Mouse (Mus musculus) c-Kit-positive CD71-negative TER-119-negative erythroid progenitor cells, embryonic 14.5 days (primary cell): ENCODE measurements around the gene Itgb3bp.
A peak's percentile ranks its signal among the peaks of the same experiment; 100 is the strongest.

Experiments used
- DNase-seq: peaks from one replicate; pipeline ENCODE4 v3.0.0-alpha.2; 2013; ENCODE audit warnings: low read depth

The Itgb3bp gene

DNA sequence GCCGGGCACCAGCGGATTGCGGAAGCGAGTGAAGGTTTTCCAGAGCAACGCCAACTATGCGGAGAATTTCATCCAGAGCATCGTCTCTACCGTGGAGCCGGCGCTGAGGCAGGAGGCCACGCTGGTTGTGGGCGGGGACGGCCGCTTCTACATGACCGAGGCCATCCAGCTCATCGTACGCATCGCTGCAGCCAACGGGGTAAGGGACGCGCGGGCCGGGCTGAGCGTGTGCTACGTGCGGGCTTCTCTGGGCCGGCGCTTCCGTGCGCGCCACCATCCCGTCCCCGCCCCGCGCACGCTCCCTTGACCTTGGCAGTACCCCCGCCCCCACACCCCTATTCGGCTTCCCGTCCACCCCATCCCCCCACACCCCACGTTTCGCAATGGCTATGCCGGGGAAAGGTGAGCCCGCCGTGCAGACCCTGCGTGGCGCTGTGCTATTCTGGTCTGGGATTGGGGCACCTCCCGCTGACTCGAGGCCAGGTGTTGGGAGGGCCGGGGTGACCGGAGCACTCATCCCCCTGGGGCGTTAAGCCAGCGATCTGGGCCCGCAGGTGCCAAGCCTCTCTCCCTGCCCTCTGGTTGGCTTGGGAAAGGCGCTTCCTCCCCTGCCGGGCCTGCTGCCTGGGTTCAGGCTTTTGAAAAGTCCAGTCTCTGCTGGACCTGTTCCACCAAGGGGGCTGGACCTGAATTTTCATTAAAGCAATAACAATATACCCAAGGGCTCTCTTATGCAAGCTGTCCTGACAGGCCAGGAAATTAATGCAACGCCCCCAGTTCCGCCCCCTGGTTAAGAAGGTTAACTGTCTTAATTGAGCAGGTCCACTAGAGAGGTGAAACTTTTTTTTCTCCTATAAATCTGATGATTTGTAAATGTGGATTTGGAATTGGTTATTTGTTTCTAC is at the start of gene Itgb3bp:
Gene Itgb3bp (minus strand): TSS at position 201 of the 905 bp plus-strand sequence.
- DNase-seq: peak; percentile 25

DNA sequence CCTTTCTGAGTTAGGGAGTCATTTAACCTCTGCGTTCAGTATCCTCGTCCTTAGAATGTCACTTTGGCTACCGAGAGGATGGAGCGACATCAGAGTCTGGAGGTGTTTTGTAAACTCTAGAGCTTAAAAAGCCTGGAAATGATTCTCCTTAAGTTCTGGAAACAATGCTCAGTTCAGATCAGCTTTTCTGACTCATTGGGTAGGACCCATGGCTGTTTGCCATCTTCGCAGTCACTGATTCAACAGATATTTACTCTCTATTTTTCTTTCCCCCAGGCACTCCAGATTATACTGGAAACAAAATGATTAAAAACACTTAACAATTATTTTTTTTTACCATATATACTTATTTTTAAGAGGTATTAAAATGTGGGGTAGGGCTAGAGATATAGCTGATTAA is 49.7 kb upstream of the Itgb3bp start:
- no peak for DNase-seq

DNA sequence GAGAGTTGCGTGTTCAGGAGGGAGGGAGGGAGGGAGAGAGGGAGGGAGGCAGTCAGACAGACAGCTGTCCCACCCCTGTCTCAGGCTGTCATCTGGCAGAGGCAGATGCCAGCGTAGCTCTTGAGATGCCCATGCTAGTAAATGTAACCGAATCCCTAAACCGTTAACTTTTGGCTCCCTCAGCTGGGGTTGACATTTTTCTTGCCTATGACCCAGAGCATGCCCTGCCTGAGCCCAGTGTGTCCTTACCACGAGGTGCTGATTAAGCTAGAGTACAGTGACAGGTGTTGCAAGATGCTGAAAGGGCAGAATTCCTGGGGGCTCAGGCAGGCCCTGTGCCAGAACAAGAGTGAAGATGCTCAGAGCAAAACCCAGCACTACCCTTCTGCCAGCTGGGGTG is 44.8 kb upstream of the Itgb3bp start:
- no peak for DNase-seq

DNA sequence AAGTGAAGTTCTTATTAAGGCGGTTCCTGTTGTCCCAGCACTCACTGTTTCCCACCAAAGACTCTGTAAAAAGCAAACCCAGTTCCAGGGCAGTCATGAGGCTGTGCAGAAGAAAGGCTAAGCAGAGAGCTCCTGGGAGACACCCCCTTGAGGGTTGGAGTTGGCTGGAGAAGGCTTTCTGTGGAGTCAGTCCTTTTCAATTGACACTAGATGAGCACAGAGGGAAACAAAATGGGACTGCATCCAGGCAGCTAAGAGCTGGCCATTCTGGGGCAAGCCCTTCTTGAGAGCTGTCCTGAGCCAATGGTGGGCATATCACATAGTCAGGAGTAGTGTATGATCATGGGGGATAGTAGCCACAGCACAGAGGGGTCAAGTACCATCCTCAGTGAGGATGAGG is 44.3 kb upstream of the Itgb3bp start:
- no peak for DNase-seq

DNA sequence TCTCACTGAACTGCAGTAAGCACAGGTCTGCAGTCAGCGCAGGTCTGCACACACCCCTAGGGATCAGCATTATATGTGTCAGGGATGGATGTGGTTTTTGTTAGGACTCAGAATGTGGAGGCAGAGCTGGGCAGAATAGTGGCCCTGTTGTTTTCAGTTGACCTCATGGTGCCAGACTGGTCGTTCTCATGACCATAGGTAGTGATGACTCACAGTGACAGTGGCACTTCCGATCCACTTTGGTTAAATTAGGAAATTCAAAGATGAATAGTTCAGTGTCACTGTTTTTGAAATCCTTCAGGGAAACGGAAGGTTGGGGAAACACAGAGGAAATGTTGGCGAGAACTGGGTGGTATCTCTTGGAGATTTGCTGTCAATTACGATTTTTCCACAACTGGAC is 43.3 kb upstream of the Itgb3bp start:
- DNase-seq: no peak

DNA sequence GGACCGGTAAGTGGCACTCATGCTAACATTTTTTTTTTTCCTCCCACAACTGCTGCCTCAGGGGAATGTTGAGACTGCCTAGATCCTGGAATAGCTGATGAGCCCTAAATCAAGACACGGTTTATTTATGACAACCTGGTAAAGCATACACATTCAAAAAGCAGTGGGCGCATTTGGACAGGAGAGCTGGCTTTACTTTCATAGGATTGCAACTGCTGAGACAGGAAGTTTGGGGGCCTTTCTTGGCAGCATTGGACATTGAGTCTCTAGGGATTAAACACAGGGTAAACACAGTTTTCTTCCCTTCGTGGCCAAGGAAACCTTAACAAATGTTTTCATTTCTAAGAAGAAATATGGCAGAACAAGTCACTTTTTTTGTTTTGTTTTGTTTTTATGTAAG is 40.5 kb upstream of the Itgb3bp start:
- no peak for DNase-seq

DNA sequence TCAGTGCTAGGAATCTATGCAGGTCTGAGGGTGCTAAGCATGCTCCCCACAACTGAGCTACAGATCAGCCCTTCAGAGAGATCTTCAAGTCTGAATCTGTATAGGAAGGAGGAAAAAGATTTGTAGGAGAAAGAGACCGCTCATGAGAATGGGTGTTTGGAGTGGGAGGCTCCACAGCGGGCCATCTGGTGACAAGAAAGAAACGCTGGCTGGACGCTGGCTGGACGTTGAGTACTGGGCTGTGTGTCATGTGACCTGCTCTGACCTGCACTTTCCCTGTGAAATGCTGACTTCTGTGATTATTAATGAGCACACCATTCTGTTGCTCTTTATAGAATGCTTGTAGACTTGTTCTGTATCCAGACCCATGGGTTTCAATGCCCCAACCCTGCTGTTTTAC is 39.7 kb upstream of the Itgb3bp start:
- DNase-seq: no peak

DNA sequence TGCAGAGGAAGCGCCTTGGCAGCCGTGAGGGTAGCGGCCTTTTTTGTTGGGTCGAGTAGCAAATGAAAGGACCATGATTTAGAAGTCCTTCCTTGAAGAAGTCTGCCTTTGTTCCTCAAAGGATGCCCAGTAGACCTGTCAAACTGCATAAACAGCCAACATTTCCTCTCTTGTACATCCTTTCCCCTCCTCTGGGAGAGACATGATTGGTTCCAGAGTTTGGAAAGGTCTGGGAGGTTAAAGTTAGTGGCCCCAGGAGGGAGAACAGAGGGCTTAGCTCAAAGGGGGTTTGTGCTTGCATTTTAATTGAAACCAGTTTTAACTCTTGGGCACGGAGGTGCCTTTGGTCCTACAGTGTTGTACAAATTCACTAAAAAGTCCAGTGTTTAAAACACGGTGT is 36.9 kb upstream of the Itgb3bp start:
- DNase-seq: no peak

DNA sequence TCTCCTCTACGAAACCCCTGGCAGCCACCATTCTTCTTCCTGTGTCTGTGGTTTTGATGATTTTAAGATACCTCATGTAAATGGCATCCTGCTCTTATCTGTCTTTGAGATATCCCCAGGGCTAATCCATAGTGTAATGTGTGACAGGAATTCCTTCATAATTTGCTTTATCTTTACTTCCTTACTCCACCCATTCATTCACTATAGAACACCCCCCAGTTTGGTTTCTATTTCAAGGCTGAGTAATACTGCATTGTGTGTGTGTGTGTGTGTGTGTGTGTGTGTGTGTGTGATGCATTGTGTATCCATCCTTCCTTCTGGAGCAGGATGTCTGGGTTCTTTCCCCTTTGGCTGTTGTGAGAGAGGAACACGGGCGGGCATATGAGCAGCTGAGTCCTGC is 29.7 kb upstream of the Itgb3bp start:
- DNase-seq: no peak

DNA sequence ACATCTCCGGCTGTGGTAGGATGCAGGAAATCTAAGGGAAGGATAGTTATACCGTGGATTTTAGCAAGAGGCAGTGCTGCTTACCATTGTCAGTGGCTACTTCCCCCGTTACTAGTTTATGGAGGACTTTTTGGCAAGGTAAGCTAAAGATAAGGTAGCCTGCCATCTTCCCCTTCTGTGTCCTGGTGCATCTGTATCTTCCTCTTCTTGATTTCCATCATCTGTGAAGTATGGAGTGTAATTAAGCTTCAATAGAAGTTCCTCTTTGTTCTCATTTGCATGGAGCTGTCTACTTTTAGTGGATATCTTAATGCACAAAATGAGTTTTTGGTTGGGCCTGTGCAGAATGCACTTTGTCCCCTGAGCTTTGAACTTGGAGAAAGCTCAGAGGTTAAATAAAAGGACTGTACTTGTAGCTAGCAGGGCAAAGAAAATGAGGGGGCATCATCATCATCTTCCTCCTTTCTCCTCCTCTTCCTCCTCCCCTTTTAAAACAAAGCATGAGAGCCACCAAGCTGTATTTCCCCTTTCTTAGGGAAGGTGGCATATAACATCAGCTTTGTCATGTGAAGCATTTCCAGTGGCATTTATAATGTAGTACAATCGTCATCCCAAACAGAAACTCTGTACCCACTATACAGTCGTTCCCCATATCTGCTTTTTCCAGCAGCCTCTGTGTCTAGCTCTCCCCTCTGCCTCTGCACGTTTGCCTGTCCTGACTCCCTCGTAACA is 28.6 kb upstream of the Itgb3bp start:
- no peak for DNase-seq

DNA sequence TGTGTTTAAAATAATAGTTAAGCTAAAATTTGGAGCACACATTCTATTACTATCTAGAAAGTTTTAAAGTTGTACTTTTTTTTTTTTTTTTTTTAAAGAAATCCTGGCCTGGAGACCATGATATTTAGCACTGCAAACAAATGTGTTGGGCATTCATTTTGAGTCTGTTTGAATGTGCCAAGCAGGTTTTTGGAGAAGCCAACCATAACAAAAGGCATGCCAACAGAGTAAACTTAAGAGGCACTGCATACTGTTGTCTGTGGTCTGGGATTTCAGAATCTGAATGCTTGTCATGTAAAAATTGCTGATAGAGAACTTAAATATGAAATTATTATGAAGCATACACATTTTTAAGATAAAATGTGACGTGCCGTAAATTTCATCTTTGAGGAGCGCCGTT is 27.6 kb upstream of the Itgb3bp start:
- DNase-seq: no peak

DNA sequence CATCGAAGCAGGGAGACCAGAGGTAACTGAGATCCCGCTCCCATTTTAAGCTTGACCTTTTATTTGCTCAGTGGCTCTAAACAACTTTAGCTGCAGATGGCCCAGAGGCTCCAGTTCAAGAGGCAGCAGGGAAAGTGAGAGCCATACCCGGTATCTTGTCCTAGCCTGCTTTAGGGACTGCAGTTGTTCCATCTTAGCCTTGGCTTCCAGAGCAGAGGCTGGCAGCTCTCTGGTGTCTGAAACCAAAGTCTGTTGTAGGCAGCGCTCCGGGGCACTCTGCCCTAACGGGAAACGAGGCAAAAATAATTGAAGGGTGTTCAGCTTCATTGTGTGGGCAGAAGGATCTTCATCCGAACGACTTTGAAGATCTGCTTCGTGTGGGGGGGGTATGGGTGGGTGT is 25.8 kb upstream of the Itgb3bp start:
- no peak for DNase-seq

DNA sequence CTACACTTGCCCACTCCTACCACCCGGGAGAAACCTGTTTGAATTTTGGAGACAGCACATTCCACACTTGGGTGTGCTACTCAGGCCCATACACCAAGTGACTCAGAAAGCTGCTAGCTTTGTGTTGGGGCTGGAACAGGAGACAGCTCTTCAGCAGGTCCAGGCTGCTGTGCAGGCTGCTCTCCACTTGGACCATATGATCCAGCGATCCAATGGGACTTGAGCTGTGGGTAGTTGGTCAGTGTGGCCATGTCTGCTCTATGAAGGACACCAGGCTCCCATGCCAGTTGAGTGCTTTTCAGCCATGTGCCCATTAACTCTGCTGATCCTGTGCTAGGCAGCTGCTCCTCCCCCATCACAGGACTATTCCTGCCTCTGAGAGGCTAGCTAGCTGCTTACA is 24.3 kb upstream of the Itgb3bp start:
- DNase-seq: no peak

DNA sequence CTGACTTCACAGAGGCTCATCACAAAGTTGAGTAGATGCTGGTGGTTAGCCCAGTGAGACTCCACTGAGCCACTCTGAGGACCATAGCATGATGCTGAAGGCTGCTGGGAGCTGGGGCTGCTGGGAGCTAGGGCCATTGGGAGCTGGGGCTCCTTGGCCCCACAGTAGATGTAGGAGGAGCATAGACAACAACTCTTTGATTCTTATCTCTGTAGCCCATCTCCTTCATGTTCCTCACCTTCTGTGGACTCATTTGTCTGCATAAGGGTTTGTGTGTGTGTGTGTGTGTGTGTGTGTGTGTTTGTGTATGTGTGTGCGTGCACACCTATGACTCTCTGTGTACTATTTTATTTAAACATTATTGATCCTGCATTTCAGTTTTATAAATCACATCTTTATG is 18.3 kb upstream of the Itgb3bp start:
- no peak for DNase-seq

DNA sequence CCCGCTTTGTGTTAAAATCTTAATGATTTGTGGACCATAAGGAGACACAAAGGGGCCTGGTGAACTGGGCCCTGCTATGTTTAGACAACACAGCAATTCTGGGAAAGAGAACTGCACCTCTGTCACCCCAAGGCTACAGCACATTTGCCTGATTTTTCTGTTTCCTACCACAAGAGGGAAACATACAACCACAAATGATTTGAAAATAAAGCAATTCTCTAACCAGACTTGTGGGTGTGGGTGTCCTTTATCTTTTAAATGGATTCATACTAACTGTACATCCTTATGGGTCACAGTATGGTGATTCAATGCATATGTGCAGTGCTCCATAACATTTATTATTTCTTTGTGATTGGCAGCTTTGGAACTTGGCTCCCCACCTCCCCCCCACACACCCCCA is 17.6 kb upstream of the Itgb3bp start:
- DNase-seq: no peak

DNA sequence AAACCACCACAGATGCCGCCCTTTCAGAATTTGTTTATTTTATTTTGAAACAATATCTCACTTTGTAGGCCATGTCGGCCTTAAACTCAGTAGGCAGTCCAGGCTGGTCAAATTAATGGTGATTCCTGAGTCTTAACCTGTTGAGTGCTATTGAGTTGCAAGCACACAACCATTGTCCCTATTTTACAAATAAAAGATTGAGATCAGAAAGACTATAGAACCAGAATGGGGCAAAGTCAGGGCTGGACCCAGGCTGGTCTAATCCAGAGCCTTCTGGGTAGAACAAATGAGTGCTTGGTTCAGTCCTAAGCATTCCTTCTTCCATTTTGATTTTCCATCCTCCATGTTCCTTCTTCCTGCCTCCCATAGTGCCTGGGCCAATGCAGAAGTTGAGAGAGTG is 16.9 kb upstream of the Itgb3bp start:
- DNase-seq: no peak

DNA sequence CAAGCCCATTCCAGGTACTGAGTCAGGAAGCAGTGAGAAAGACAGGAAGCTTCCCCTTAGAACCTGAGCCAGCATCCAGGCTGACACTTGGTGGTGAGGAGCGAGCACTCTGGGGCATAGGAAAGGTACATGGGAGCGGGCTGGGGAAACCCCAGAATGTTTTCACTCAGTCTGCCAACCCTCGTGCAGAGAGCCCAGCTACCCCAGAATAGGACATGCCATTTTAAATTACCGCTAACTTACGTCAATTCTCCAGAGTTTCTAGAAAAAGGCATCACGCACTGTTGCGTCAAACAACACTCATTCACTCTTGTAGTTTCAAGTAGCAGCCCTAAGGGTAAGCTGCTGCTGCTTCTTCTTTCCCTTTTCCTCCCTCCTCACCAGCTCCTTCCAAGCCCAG is 15.4 kb upstream of the Itgb3bp start:
- DNase-seq: no peak

DNA sequence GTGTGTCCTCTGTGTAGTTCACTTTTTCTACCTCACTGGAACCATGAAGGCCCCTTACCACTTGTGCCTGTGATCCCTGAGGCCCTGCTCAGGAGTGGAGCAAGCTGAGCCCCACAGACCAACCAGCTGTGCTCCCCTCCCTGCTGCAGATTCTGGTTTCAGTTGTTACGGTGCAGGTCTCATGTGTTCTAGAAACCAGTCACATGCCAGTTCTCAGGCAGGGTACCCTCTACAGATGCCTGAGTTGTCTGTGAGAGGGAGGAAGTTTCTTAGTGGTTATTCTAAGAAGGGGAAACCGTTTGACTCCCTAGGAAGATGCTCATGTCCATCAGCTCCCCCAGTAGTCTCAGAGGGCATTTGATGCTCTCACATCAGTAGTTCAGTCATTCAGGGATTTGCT is 15.0 kb upstream of the Itgb3bp start:
- DNase-seq: no peak

DNA sequence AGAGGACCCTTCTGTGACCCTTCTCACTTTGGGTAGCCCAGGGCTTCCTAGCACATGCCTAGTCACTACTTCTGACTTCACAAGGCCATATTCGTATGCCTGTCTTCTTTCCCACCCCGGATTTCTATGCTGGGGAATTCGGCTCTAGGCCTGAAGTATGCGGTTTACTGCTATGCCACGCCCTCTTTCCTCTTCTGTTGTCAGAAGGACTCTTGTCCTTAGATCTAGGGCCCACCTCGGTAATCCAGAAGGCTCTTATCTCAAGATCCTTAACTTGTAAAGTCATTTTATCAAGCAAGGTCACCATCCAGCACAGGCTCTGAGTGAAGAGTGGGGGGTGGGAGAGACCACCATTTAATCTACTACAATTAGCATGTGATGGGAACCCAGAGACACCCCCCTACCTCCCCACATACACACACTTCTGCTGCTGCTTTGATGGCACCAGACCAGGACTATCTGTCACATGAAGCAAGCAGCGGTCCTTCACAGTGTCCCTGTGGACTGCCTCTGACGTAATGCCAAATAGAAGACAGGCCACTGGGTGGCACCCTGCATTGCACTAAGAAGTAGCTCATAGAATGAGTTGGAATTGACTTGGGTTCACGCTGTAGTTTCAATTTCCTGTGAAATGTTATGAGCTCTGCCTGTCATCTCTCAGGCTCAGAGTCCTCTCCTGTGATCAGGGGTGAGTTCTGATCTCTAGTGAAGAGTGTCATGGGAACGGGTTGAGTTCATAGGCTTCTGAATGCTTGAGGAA is 12.2 kb upstream of the Itgb3bp start:
- DNase-seq: no peak

DNA sequence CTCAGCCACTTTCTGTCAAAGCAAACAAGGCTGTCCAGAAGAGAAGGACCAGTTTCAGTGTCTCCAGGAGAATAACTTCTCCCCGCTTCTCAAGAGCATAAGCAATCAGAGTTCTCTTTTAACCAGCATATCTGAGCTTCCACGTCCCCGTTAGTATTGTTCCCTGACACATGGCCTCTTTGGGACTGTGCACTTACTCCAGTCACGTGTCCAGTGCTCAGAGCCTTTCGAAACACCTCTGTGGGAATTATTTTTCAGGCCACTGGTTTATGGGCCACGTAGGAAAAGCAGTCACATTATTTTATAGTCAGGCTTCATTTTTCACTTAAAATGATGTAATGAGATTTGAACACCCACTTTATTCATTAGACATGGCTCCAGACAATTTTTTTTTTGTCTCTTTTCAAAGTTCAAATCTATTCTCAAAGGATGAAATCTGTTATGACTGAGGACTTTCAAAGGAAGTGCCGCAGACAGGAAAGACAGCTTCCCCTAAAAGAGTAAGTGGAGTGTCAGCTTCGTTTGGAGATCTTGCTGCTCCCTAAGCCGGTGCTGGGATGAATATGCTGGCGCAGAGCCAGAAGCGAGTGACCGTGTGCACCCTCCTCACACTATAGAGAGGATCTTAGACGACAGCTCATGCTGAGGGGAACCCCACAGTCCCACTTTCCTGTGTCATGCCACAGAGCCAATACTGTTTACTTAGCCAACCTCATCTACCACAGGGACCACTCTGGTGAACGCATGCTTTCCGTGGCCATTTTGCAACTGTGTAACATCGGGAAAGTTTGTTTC is 10.3 kb upstream of the Itgb3bp start:
- DNase-seq: no peak

DNA sequence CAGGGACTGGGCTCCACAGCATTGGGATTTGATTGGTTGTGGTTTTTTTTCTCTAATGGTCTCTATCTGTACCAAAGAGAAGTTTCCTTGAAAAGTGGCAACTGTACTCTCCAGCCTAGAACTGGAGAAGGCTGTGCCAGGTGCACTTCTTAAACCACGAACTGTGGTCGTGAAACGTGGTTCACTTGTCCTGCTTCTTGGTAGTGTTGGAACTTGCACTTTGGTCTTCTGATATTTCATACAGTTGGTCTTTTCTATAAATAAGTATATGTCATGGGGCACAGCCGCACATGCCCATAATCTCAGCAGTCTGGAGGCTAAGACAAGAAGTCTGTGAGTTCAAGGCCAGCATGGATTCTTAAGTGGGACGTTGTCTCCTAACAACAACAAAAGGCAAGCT is 6.7 kb upstream of the Itgb3bp start:
- no peak for DNase-seq

DNA sequence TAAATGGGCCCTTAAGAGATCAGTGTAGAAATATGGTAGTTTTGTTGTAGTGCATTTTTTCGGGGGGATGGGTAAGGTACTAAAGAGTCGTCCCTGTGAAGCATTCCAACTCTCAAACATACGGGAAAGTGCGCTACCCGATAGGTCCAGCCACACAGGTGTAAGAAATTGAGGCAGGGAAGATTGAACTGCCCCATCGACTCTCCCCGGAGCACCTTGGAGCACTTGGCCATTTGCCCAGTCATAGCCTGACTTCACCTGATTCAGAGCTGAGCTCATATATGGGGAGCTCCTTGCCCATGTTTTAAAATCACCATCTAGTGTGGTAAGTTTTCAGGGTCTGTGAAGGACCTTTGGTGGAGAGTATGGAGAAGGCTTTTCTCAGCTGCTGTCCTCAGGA is 5.2 kb upstream of the Itgb3bp start:
- no peak for DNase-seq
